Mouse (Mus musculus) layer of hippocampus, adult 9-10 months (tissue): ENCODE data around the gene Lef1.

Experiments used
- DNase-seq: peaks from one replicate; pipeline ENCODE4 v3.0.0; 2022; ENCODE audit warnings: low spot score

Lef1 gene

GRCm38 (mm10) chr3:131107301-131108093 is 2.8 kb upstream of the Lef1 start:
- DNase-seq = no peak

GRCm38 (mm10) chr3:131108094-131108653 is 2.1 kb upstream of the Lef1 start:
- DNase-seq = no peak

GRCm38 (mm10) chr3:131109066-131109685 is 1.1 kb upstream of the Lef1 start:
- no peak for DNase-seq

GRCm38 (mm10) chr3:131109686-131110070 is 593 bp upstream of the Lef1 start:
- no peak for DNase-seq

GRCm38 (mm10) chr3:131111151-131111850 is 1.0 kb downstream of the Lef1 start:
- no peak for DNase-seq

GRCm38 (mm10) chr3:131111851-131112572 is 1.7 kb downstream of the Lef1 start:
- DNase-seq = no peak

- DNase-seq = no peak
These were observed 2.3 kb downstream of the Lef1 start for GRCm38 (mm10) chr3:131112573-131112955.

GRCm38 (mm10) chr3:131113029-131113428 is 2.8 kb downstream of the Lef1 start:
- no peak for DNase-seq

GRCm38 (mm10) chr3:131116116-131116515 is 5.8 kb downstream of the Lef1 start:
- DNase-seq = no peak

- DNase-seq = no peak
These were observed 7.1 kb downstream of the Lef1 start for GRCm38 (mm10) chr3:131117352-131117751.

- DNase-seq = no peak
These were observed 7.6 kb downstream of the Lef1 start for GRCm38 (mm10) chr3:131117883-131118282.

GRCm38 (mm10) chr3:131119435-131119834 is 9.2 kb downstream of the Lef1 start:
- no peak for DNase-seq

GRCm38 (mm10) chr3:131123501-131123900 is 13.2 kb downstream of the Lef1 start:
- DNase-seq = no peak

GRCm38 (mm10) chr3:131125873-131126272 is 15.6 kb downstream of the Lef1 start:
- DNase-seq = no peak

GRCm38 (mm10) chr3:131126438-131126837 is 16.2 kb downstream of the Lef1 start:
- no peak for DNase-seq

- no peak for DNase-seq
These were observed 23.7 kb downstream of the Lef1 start for GRCm38 (mm10) chr3:131134003-131134402.

- no peak for DNase-seq
These were observed 25.2 kb downstream of the Lef1 start for GRCm38 (mm10) chr3:131135434-131135833.

GRCm38 (mm10) chr3:131136455-131136854 is 26.2 kb downstream of the Lef1 start:
- DNase-seq = no peak

- no peak for DNase-seq
These were observed 27.0 kb downstream of the Lef1 start for GRCm38 (mm10) chr3:131137119-131137781.

GRCm38 (mm10) chr3:131138224-131138623 is 28.0 kb downstream of the Lef1 start:
- no peak for DNase-seq

- no peak for DNase-seq
These were observed 28.5 kb downstream of the Lef1 start for GRCm38 (mm10) chr3:131138797-131139196.
